Mouse (Mus musculus) liver, embryonic 14.5 days (tissue): Measurements from ENCODE around the gene Lcn5.
"Not testable (repeated sequence)": the region's sequence is repeated elsewhere in the genome, so short reads cannot be mapped to it uniquely, and the experiment has no call there.

Source experiments
- CTCF ChIP-seq: IDR thresholded peaks from 2 replicates; pipeline ENCODE4 v1.5.1; 2016; ENCODE audit warnings: antibody characterized with exemption, low read depth, control low read depth
- EP300 ChIP-seq: IDR thresholded peaks from 2 replicates; pipeline ENCODE4 v1.6.1; 2016; ENCODE audit warnings: antibody characterized with exemption, low read depth

GRCm38 (mm10) chr2:25699743-25700142 is 42.0 kb downstream of the Lcn5 start, which contains the start of gene Obp2a:
- TF ChIP-seq CTCF, EP300: not testable (repeated sequence)
